Mouse (Mus musculus): ENCODE results near the gene A4galt. TPM values are rescaled to one million over a fixed set of nuclear protein-coding genes. Genes with fewer than 3 reads are reported as not detected.

The A4galt gene
- polyA plus RNA-seq, 1 experiment: 3.7 TPM

GRCm38 (mm10) chr15:83294954-83295353 lies 43.4 kb upstream of the A4galt start:
- DNase-seq: no peak
- no peaks in the 10 kb centered on the region for H3K27me3 ChIP-seq (ENCODE audit: control insufficient read depth, insufficient read depth, low read length)
- no peaks in the 10 kb centered on the region for H3K4me1 ChIP-seq (ENCODE audit: control insufficient read depth, insufficient read depth, low read length)
- TF ChIP-seq POLR2A (IDR thresholded peaks at IDR 0.05; ENCODE audit: borderline replicate concordance, insufficient read depth, low read length): no peak
- TF ChIP-seq CTCF (IDR thresholded peaks at IDR 0.05; ENCODE audit: borderline replicate concordance, insufficient read depth, low read depth, low read length): no peak
- H3K27ac ChIP-seq (ENCODE audit: insufficient read depth, low read length): no peak overlapping the region
- H3K4me3 ChIP-seq (replicated peaks; ENCODE audit: insufficient read depth, low read depth, low read length): no peak overlapping the region
- 62% methylated on average over 3 of the region's 3 CpGs for WGBS

- no peak for DNase-seq
Measured at GRCm38 (mm10) chr15:83293706-83294645, 42.4 kb upstream of the A4galt start.

GRCm38 (mm10) chr15:83293144-83293543 lies 41.6 kb upstream of the A4galt start:
- Histone ChIP-seq H3K4me3 (replicated peaks; ENCODE audit: insufficient read depth, low read depth, low read length) (no peak overlapping the region), H3K27ac (ENCODE audit: insufficient read depth, low read length) (no peak overlapping the region), H3K27me3 (ENCODE audit: control insufficient read depth, insufficient read depth, low read length) (no peaks in the 10 kb centered on the region), H3K4me1 (ENCODE audit: control insufficient read depth, insufficient read depth, low read length) (no peaks in the 10 kb centered on the region)
- no peak for DNase-seq
- TF ChIP-seq CTCF (IDR thresholded peaks at IDR 0.05; ENCODE audit: borderline replicate concordance, insufficient read depth, low read depth, low read length): no peak
- no peak for TF ChIP-seq POLR2A (IDR thresholded peaks at IDR 0.05; ENCODE audit: borderline replicate concordance, insufficient read depth, low read length)
- 93% methylated on average over 6 of the region's 6 CpGs for WGBS

More at GRCm38 (mm10) chr15:83293706-83294645, 42.4 kb upstream of the A4galt start:
- 69% methylated on average over 8 of the region's 8 CpGs for WGBS
- TF ChIP-seq CTCF (IDR thresholded peaks at IDR 0.05; ENCODE audit: borderline replicate concordance, insufficient read depth, low read depth, low read length): no peak
- TF ChIP-seq POLR2A (IDR thresholded peaks at IDR 0.05; ENCODE audit: borderline replicate concordance, insufficient read depth, low read length): no peak
- no peaks in the 10 kb centered on the region for H3K27me3 ChIP-seq (ENCODE audit: control insufficient read depth, insufficient read depth, low read length)
- H3K4me3 ChIP-seq (replicated peaks; ENCODE audit: insufficient read depth, low read depth, low read length): no peak overlapping the region
- no peaks in the 10 kb centered on the region for H3K4me1 ChIP-seq (ENCODE audit: control insufficient read depth, insufficient read depth, low read length)
- H3K27ac ChIP-seq (ENCODE audit: insufficient read depth, low read length): no peak overlapping the region

- no peaks in the 10 kb centered on the region for H3K27me3 ChIP-seq (ENCODE audit: control insufficient read depth, insufficient read depth, low read length)
- H3K4me1 ChIP-seq (ENCODE audit: control insufficient read depth, insufficient read depth, low read length): no peaks in the 10 kb centered on the region
- no peak overlapping the region for H3K27ac ChIP-seq (ENCODE audit: insufficient read depth, low read length)
- 84% methylated on average over 13 of the region's 13 CpGs for WGBS
- DNase-seq: no peak
- TF ChIP-seq POLR2A (IDR thresholded peaks at IDR 0.05; ENCODE audit: borderline replicate concordance, insufficient read depth, low read length) (no peak), CTCF (IDR thresholded peaks at IDR 0.05; ENCODE audit: borderline replicate concordance, insufficient read depth, low read depth, low read length) (no peak)
- H3K4me3 ChIP-seq (replicated peaks; ENCODE audit: insufficient read depth, low read depth, low read length): no peak overlapping the region
Measured at GRCm38 (mm10) chr15:83292261-83293056, 40.9 kb upstream of the A4galt start.

- DNase-seq: no peak
- Histone ChIP-seq H3K4me1 (ENCODE audit: control insufficient read depth, insufficient read depth, low read length) (no peaks in the 10 kb centered on the region), H3K27me3 (ENCODE audit: control insufficient read depth, insufficient read depth, low read length) (no peaks in the 10 kb centered on the region), H3K4me3 (replicated peaks; ENCODE audit: insufficient read depth, low read depth, low read length) (no peak overlapping the region), H3K27ac (ENCODE audit: insufficient read depth, low read length) (no peak overlapping the region)
- WGBS: 67% methylated on average over 2 of the region's 2 CpGs
- TF ChIP-seq CTCF (IDR thresholded peaks at IDR 0.05; ENCODE audit: borderline replicate concordance, insufficient read depth, low read depth, low read length) (no peak), POLR2A (IDR thresholded peaks at IDR 0.05; ENCODE audit: borderline replicate concordance, insufficient read depth, low read length) (no peak)
Measured at GRCm38 (mm10) chr15:83290899-83291298, 39.3 kb upstream of the A4galt start.

GRCm38 (mm10) chr15:83284828-83285227 lies 33.3 kb upstream of the A4galt start:
- Histone ChIP-seq H3K4me1 (ENCODE audit: control insufficient read depth, insufficient read depth, low read length) (no peaks in the 10 kb centered on the region), H3K27ac (ENCODE audit: insufficient read depth, low read length) (no peak overlapping the region), H3K27me3 (ENCODE audit: control insufficient read depth, insufficient read depth, low read length) (no peaks in the 10 kb centered on the region), H3K4me3 (replicated peaks; ENCODE audit: insufficient read depth, low read depth, low read length) (no peak overlapping the region)
- 62% methylated on average over 8 of the region's 8 CpGs for WGBS
- DNase-seq: no peak
- TF ChIP-seq CTCF (IDR thresholded peaks at IDR 0.05; ENCODE audit: borderline replicate concordance, insufficient read depth, low read depth, low read length) (no peak), POLR2A (IDR thresholded peaks at IDR 0.05; ENCODE audit: borderline replicate concordance, insufficient read depth, low read length) (no peak)

GRCm38 (mm10) chr15:83282397-83282796 lies 30.8 kb upstream of the A4galt start:
- H3K4me3 ChIP-seq (replicated peaks; ENCODE audit: insufficient read depth, low read depth, low read length): no peak overlapping the region
- DNase-seq: no peak
- no peaks in the 10 kb centered on the region for H3K27me3 ChIP-seq (ENCODE audit: control insufficient read depth, insufficient read depth, low read length)
- H3K27ac ChIP-seq (ENCODE audit: insufficient read depth, low read length): no peak overlapping the region
- H3K4me1 ChIP-seq (ENCODE audit: control insufficient read depth, insufficient read depth, low read length): peaks cover 2% of the 10 kb centered on the region
- 76% methylated on average over 5 of the region's 5 CpGs for WGBS
- TF ChIP-seq POLR2A (IDR thresholded peaks at IDR 0.05; ENCODE audit: borderline replicate concordance, insufficient read depth, low read length) (no peak), CTCF (IDR thresholded peaks at IDR 0.05; ENCODE audit: borderline replicate concordance, insufficient read depth, low read depth, low read length) (no peak)
